Comparison of ENCODE assay signal across 27 mouse cellular contexts in genomic region chr19:55443618-55444017, GRCm38 (mm10).
"Had no signal": no experiment of that assay in that cellular context is flagged by ENCODE, and none has a peak within 500 bp of the region (broad histone marks: within the 10 kb centered on the region; RNA-seq: fewer than 3 reads in every experiment).

No protein-coding gene starts in this region.

- H3K9me3 ChIP-seq: heart, embryonic 10.5 days; heart, embryonic 12.5 days; hindbrain, embryonic 10.5 days; hindbrain, embryonic 12.5 days; kidney, embryonic 15.5 days; limb, embryonic 13.5 days; limb, embryonic 15.5 days; liver, embryonic 12.5 days had no signal

- H3K36me3 ChIP-seq: heart, embryonic 10.5 days; heart, embryonic 12.5 days; hindbrain, embryonic 12.5 days; kidney, embryonic 15.5 days; limb, embryonic 13.5 days; limb, embryonic 15.5 days had no signal

- H3K4me2 ChIP-seq: heart, embryonic 12.5 days; hindbrain, embryonic 12.5 days; hindbrain, embryonic 14.5 days; kidney, embryonic 15.5 days; limb, embryonic 13.5 days; limb, embryonic 15.5 days; liver, embryonic 12.5 days had no signal

- H3K4me1 ChIP-seq: heart, embryonic 10.5 days; heart, embryonic 12.5 days; hindbrain, embryonic 12.5 days; kidney, embryonic 15.5 days; limb, embryonic 15.5 days; liver, embryonic 12.5 days had no signal

- H3K27me3 ChIP-seq: heart, embryonic 12.5 days; hindbrain, embryonic 12.5 days; kidney, embryonic 15.5 days; limb, embryonic 13.5 days; limb, embryonic 15.5 days; liver, embryonic 12.5 days had no signal

- H3K27ac ChIP-seq: gastrocnemius, adult 2 months; heart, embryonic 10.5 days; hindbrain, embryonic 10.5 days; hindbrain, embryonic 12.5 days; hindbrain, embryonic 14.5 days; kidney, embryonic 15.5 days; kidney, postnatal 0 days; left cerebral cortex, adult 2 months; limb, embryonic 13.5 days; limb, embryonic 15.5 days; liver, embryonic 12.5 days; liver, embryonic 14.5 days had no signal

- DNase-seq: gastrocnemius, adult 2 months; gastrocnemius, postnatal 10 days; gastrocnemius, postnatal 25 days; heart, adult 18-20 months; heart, postnatal 10 days; heart, postnatal 4 days; kidney, adult 11 months; kidney, adult 2 months; kidney, adult 9 months; kidney, postnatal 25 days; kidney, postnatal 4 days; layer of hippocampus, adult 9-11 months; layer of hippocampus, postnatal 36 days had no signal

- H3K4me3 ChIP-seq: gastrocnemius, adult 2 months; heart, embryonic 10.5 days; heart, embryonic 12.5 days; hindbrain, embryonic 10.5 days; hindbrain, embryonic 12.5 days; kidney, embryonic 15.5 days; left cerebral cortex, adult 2 months; limb, embryonic 13.5 days; limb, embryonic 15.5 days; liver, embryonic 12.5 days had no signal

- ATAC-seq: hindbrain, embryonic 16.5 days; inflammation-experienced regulatory T-cells, adult 6 months; liver, embryonic 12.5 days had no signal

- H3K9ac ChIP-seq: heart, embryonic 12.5 days; hindbrain, embryonic 12.5 days; hindbrain, embryonic 14.5 days; kidney, embryonic 15.5 days; limb, embryonic 13.5 days; limb, embryonic 15.5 days; liver, embryonic 12.5 days; liver, embryonic 14.5 days had no signal
